Mouse (Mus musculus) layer of hippocampus, postnatal 36 days (tissue): Measurements from ENCODE around the gene Fbxw7. TPM values are rescaled to one million over a fixed set of nuclear protein-coding genes. Genes with fewer than 3 reads are reported as not detected.
A peak's percentile ranks its signal among the peaks of the same experiment; 100 is the strongest.
"Not testable (repeated sequence)": the region's sequence is repeated elsewhere in the genome, so short reads cannot be mapped to it uniquely, and the experiment has no call there.

Experiments
- DNase-seq, 2 experiments: peaks; one replicate each; pipeline ENCODE4 v3.0.0; 2022
- total RNA-seq, 2 experiments: library from RNA; stranded (reverse); gene quantifications; 2 replicates each; pipeline ENCODE4 v1.2.3; 2021

Gene Fbxw7
- total RNA-seq, 2 experiments from 2014 or later: 144 to 153 TPM

DNA sequence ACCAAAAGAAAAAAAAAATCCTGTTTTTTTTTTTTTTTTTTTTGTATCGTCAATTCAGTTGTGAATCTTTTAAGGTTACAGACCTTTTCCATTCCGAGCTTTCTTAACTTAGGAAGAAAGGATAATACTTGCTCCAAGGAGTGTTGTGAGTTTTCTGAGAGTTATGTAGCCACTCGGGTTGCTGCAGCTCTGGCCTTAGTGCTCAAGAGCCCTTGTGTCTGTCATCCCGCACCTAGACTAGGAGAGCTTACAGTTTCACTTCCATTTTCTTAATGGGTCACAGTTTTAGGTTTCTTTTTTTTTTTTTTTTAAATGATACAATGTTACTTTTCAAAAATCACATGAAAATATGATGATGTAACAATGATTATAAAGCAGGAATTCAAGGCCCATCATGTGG is 12.5 kb downstream of the Fbxw7 start:
- DNase-seq: no peak

GRCm38 (mm10) chr3:84829366-84829765 is 14.3 kb downstream of the Fbxw7 start:
- no peak for DNase-seq

DNA sequence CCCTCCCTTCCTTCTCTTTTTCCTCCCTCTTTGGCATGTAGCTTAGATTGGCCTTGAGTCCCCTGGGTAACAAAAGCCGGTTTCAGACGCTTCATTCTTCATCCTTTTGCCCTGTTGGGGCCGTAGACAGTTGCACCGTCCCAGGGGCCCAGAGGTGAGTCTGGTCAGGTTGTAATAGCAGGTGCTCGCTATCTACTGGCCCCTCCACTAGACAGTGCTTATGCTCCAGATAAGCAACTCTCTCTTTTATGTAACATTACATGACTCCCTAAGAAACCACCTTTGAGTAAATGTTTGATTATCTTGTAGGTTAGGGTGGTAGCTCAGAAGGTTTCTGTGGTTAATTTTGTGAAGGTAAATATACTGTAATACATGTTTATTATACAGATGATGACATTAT is 21.0 kb downstream of the Fbxw7 start:
- DNase-seq: no peak

DNA sequence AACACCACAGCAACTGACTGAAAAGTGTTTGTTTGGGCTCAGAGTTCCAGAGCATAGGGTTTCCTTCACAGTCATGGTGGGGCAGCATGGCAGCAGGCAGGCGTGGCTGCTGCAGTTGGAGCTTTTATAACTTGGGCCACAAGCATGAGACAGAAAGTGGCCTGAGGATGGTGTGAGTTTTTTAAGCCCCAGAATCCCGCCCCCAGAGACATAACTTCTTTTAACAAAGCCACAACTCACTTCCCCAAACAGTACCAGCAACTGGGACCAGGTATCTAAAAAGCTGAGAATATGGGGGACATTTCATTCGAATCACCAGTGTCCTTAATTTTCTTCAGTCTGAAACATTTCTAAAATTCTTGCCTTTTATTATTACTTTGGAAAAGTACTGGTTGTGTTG is 22.9 kb downstream of the Fbxw7 start:
- no peak for DNase-seq

DNA sequence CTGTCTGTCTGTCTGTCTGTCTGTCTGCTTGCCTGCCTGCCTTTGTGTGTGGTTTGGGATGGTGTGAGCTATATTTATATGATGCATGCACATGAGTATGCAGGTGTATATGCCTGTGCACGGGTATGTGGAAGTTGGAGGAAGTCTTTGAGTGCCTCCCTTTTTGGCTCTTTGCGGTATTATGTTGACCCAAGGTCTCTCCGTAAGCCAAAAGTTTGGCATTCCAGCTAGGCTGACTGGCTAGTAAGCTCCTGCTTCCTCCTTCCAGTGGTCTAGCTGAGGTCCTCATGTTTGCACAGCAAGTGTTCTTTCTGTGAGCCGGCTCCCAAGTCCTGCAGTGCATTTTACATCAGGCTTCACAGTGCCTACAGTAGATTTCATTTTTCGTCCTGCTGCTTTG is 24.4 kb downstream of the Fbxw7 start:
- no peak for DNase-seq

DNA sequence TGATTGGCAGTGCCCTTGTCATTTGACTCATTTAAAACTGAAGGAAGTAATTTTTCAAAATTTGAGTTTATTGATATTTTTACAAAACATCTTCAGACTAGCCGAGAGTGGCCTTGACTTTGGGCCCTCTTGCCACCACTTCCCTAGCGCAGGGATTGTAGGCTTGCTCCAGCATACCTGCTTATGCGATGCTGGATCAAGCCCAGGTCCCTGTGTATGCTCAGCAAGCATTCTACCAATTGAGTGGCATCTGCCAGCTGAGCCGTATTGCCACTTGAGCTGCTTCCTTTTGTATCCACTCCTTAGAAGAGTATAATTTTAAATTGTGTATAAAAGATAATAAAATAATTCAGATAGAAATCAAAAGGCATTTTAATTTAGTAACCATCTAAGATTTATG is 26.2 kb downstream of the Fbxw7 start:
- no peak for DNase-seq

GRCm38 (mm10) chr3:84842793-84843192 is 27.7 kb downstream of the Fbxw7 start:
- no peak for DNase-seq

DNA sequence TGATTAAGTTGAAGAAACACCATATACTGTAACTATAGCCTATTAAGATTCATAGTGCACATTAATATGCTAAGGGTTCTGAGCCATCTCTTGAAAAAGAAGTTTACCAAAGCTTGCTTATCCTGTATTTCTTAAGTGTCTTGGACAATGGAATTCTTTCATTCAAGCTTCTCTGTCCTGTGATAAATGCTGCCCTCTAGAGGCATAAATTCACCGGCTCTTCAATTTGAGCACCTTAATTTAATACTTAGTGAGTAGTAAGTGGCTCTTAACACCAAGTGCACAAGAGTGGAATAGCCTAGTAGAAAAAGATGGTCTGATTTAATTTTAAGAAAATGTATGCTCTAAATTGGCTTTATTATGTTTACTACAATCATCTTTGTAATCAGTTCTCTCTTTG is 28.5 kb downstream of the Fbxw7 start:
- DNase-seq: peak in 1 of 2 experiments; percentile 19

GRCm38 (mm10) chr3:84848798-84849197 is 33.7 kb downstream of the Fbxw7 start:
- DNase-seq: no peak

DNA sequence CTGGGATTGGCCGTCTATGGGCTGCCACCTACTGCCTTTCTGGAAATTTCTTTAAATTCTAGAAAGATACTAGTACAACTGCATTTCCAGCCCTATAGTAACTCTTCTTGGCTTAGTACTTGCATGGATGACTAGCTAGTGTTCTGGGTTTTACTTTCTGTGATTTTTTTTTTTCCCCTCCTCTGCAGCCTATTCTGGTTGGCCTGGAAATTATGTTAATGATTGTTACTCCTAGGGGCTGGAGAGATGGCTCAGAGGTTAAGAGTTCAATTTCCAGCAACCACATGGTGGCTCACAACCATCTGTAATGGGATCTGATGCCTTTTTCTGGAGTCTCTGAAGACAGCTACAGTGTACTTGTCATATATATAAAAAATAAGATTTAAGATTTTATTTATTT is 35.4 kb downstream of the Fbxw7 start:
- DNase-seq: no peak

DNA sequence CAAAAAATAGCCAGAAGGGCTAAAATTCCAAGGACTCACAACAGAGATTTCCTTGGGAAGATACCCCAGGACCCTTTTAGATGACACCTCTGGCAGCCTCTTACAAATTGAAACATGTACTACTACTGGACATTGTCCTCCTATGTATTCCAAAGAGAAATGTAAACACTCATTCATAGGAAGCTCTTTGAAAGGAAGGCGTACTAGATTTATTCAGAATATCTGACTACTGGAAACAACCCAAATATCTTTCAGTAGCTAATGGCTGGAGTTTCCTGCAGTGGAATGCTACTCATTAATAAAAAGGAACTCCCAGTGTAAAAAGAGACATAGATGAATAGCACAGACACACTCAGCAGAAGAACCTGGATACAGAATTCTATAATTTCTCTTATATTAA is 36.7 kb downstream of the Fbxw7 start:
- DNase-seq: no peak

DNA sequence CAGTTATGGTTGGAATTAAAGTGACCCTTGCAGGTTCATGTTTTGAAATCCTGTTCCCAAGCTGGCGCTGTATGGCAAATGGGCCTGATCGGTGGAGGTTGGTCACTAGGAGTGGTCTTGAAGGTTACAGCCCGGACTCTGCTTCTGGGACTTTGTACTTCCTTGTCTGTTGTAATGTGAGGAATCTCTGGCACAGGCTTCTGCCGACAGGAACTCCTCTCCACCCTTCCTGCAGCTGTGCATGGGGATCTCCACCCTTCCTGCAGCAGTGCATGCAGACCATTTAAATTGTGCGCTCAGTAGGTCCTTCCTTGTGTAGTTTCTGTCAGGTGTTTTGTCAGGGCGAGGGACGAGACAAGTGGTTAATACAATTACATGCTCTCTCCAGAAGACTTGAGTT is 37.8 kb downstream of the Fbxw7 start:
- DNase-seq: no peak

DNA sequence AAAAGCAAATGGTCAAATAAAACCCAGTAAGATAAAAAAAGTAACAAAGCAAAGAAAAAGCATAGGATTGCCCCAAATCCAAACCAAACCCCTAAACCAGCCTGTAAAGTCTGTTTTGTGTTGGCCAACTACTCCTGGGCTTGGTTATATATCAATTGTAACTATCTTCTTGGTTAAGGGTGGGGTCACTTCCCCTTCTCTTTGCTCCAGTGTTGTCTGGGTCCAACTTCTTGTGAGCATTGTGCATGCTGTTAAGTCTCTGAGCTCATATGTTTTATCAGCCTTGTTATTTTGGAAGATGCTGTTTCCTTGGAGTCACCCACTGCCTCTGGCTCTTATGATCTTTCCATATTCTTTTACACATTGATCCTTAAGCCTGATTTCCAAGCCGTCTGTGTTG is 39.4 kb downstream of the Fbxw7 start:
- no peak for DNase-seq

DNA sequence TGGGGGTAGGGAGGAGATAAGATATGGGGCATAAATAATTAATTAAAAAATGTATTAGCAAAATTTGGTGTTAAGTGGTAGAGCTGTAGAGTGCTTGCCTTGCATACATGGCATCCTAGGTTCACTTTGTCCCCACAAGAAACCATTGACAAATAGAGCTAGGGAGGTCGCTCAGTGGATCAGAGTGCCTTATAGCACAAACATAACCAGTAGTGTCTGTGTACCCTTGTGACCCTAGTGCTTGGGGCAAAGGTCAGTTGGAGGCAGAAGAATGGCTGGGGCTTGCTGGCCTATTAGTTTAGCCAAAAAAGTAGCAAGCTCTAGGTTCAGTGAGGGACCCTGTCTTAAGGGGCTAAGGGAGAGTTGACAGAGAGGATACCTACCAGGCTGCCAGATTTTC is 45.6 kb downstream of the Fbxw7 start:
- DNase-seq: no peak

DNA sequence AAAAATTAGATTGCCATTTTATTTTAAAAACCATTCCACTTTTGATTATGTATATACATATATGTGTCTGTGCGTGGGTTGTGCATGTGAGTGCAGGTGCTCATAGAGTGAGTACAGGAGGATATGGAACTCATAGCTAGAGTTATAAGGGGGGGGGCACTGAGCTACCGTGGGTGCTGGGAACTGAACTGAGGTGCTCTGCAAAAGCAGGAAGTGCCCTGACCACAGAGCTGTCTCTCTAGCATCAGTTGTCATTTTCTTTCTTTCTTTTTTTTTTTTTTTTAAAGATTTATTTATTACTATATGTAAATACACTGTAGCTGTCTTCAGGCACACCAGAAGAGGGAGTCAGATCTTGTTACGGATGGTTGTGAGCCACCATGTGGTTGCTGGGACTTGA is 46.7 kb downstream of the Fbxw7 start:
- DNase-seq: not testable (repeated sequence)

- DNase-seq: no peak
Measured at GRCm38 (mm10) chr3:84865684-84866083, 50.6 kb downstream of the Fbxw7 start.

DNA sequence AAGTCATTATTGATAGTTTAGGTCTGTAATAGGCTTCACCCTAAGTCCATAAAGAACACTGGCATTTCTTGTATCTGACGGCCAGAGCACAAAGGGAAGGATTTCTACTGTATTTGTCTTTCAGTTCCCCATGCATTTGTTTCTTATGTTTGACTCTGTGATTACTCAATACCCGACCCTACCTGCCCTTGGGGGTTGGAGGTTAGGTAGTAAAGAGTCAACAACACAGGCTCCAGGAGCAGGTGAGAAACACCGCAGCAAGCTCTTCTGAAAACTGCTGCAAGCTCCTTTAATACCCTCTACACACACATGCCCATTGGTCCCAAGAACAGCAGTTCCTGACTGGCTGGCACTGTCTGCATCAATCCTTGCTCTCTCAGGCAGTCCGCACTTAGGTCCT is 51.8 kb downstream of the Fbxw7 start:
- DNase-seq: no peak

- DNase-seq: no peak
Measured at GRCm38 (mm10) chr3:84867434-84867975, 52.4 kb downstream of the Fbxw7 start.

DNA sequence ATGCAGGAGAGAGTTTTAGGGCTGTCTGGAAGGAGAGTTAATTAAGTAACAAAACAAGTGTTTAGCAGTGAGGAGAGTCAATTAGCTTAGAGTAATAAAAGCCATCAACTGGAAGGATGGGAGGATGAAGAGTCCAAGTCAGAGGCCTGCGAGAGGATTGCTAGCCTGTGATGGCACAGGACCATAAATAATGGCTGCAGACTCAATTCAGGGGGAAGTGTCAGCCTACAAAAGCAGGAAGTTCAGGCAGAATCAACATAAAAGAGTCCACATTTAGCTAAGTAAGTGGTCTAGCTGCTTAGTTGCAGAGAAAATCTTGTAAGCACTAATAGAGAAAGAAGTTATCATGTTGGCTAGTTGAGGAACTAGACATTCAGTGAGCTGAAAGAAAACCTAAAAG is 52.9 kb downstream of the Fbxw7 start:
- DNase-seq: no peak

- DNase-seq: no peak
Measured at GRCm38 (mm10) chr3:84870126-84870525, 55.1 kb downstream of the Fbxw7 start.

DNA sequence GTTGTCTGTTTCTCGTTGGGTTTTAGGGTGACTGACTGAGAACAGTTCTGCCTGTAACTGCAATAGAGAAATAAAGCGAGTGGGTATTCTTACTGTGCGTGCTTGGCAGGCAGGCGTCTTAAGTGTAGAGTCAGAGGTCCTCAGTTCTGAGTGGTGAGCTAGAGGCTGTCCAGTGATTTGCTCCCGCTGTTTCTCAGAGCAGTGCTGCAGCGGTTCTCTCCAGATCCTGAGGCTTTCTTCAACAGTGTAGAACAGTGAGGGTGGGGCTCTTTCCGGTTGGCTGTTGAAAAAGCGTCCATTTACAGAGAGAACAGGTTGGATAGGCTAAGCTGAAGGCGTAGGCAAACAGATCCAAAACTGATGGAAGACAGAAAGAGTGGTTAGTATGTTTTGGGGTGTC is 60.2 kb downstream of the Fbxw7 start:
- no peak for DNase-seq

DNA sequence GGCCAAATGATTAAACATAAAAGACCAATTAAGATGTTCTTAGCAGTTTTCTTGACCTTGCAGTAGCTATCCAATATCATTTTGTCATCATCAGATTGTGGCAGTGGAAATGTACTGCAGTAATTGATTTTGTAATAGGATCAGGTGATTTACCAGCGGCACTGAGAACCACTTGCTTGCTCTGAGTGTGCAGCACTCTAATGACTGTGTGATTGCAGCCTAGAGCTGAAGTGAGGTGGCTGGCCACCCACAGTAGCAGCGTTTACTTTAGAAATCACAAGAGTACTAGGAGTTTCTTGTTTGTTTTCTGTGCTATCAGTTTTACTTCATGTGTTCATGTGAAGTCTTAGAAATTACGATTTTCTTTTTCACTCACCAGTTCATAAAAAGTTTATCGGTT is 61.1 kb downstream of the Fbxw7 start:
- DNase-seq: no peak

GRCm38 (mm10) chr3:84883817-84884483 is 68.9 kb downstream of the Fbxw7 start:
- DNase-seq: no peak

DNA sequence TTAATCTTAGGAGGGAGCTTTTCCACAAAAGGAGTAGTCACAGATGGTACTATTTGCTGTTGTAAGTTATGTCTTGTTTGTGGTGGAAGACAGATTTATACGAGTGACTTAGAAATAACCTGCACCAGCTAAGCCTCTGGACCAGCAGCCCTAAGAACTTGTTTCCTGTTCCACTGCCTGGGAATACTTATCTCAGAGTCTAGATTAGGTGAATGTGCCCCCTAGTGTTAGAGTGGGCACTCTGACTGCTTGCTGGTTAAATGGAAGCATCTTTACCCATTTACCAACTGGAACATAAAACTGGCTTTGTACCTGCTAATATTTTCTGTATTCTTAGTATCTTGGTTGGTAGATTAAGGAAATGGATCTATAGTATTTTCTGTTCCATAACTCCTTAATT is 74.6 kb downstream of the Fbxw7 start:
- no peak for DNase-seq

DNA sequence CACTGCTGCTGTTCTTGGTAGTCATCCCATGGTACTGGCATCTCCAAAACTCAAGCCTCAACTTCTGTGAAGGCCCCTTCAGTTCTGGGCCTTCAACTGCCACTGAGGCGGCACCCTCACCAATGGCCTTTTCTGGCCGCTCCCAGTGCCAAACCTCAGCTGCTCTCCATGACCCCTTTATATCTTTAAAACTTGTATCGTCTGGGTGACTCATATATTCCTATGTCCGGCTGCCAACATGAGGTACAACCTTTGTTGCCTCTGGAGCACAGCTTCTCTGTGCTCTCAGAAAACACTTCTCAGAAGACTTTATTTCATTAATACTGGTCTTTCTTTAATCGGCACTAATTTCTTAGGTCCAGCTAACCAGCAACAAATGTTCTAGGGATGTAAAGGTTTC is 75.9 kb downstream of the Fbxw7 start:
- DNase-seq: no peak
